In genomic region chr1:100079812-100080211, GRCm38 (mm10) we compare ENCODE assay signal across 19 mouse cellular contexts.
DNase-seq lines count a peak whose midpoint lies in the region; ATAC-seq and TF ChIP-seq lines count a peak whose summit lies in the region.
"Had no signal": no experiment of that assay in that cellular context is flagged by ENCODE, and none has a peak within 500 bp of the region (broad histone marks: within the 10 kb centered on the region; RNA-seq: fewer than 3 reads in every experiment).

No protein-coding gene starts in this region.

- intact Hi-C loops in gastrocnemius, adult 2 months (cut with DNase I), result no loop called here

- peak; percentile 100 for ATAC-seq in granulocyte monocyte progenitor cell, adult 5-6 weeks (replicated peaks; ENCODE audit: poor library complexity, severe bottlenecking)
- peak; percentile 92 for ATAC-seq in neutrophil, adult 5-6 weeks (ENCODE audit: extremely low read depth, insufficient number of reproducible peaks, low FRiP score, poor library complexity, severe bottlenecking)
- ATAC-seq: activated CD4-positive, CD25-positive, alpha-beta regulatory T cell, adult 4 months; forebrain, embryonic 16.5 days; Patski had no signal

- no peaks in the 10 kb centered on the region for H3K36me3 ChIP-seq in forebrain, embryonic 10.5 days (replicated peaks)
- H3K36me3 ChIP-seq: embryonic facial prominence, embryonic 12.5 days; forebrain, embryonic 12.5 days; heart, embryonic 13.5 days; hindbrain, embryonic 15.5 days had no signal

- H3K27me3 ChIP-seq in forebrain, embryonic 10.5 days (ENCODE audit: poor library complexity, severe bottlenecking), result no peaks in the 10 kb centered on the region
- H3K27me3 ChIP-seq: embryonic facial prominence, embryonic 12.5 days; forebrain, embryonic 12.5 days; heart, embryonic 13.5 days; hindbrain, embryonic 15.5 days; Patski had no signal

- no peak overlapping the region for H3K27ac ChIP-seq in forebrain, embryonic 10.5 days
- no peak overlapping the region for H3K27ac ChIP-seq in gastrocnemius, adult 2 months
- H3K27ac ChIP-seq: embryonic facial prominence, embryonic 12.5 days; forebrain, embryonic 12.5 days; heart, embryonic 13.5 days; hindbrain, embryonic 15.5 days had no signal

- no peak overlapping the region for H3K4me3 ChIP-seq in forebrain, embryonic 10.5 days
- no peak overlapping the region for H3K4me3 ChIP-seq in gastrocnemius, adult 2 months
- H3K4me3 ChIP-seq: embryonic facial prominence, embryonic 12.5 days; forebrain, embryonic 12.5 days; heart, embryonic 13.5 days; hindbrain, embryonic 15.5 days had no signal

- no peaks in the 10 kb centered on the region for H3K4me1 ChIP-seq in forebrain, embryonic 10.5 days
- H3K4me1 ChIP-seq: embryonic facial prominence, embryonic 12.5 days; forebrain, embryonic 12.5 days; heart, embryonic 13.5 days; hindbrain, embryonic 15.5 days had no signal

- no peak for TF ChIP-seq CTCF in gastrocnemius, adult 2 months (IDR thresholded peaks at IDR 0.05)

- 85% methylated on average over 2 of the region's 2 CpGs for WGBS in forebrain, embryonic 10.5 days

- no peaks in the 10 kb centered on the region for H3K9me3 ChIP-seq in forebrain, embryonic 10.5 days
- H3K9me3 ChIP-seq: embryonic facial prominence, embryonic 12.5 days; forebrain, embryonic 12.5 days; heart, embryonic 13.5 days had no signal

- DNase-seq in spleen, postnatal 36 days (ENCODE audit: low spot score in 2 of 2), result peak; percentile 8 to 15
- DNase-seq in spleen, adult 12 weeks (ENCODE audit: low spot score), result no peak
- DNase-seq in forebrain, embryonic 10.5 days (ENCODE audit: extremely low spot score, low spot score), result no peak
- DNase-seq in gastrocnemius, adult 2 months, result no peak
- DNase-seq: adrenal gland, postnatal 14 days; cerebellum, adult 2 months; cerebellum, postnatal 10 days; gastrocnemius, postnatal 14 days; heart, adult 11 months; heart, postnatal 36 days had no signal

Comparison
In these comparisons a context has a peak if more than half of its experiments do, and no peak if none do; other contexts are left out.
1. DNase-seq: peak in spleen, postnatal 36 days (2 of 2); none in spleen, adult 12 weeks (single experiment), forebrain, embryonic 10.5 days (single experiment) and gastrocnemius, adult 2 months (single experiment).